Mouse (Mus musculus): ENCODE measurements at regions not wholly inside any gene's neighbourhood (a gene's known extent, or its start where the extent isn't known, plus 50 kb on each side); places are given as distances from the start of the nearest gene placed in this dataset.

DNA sequence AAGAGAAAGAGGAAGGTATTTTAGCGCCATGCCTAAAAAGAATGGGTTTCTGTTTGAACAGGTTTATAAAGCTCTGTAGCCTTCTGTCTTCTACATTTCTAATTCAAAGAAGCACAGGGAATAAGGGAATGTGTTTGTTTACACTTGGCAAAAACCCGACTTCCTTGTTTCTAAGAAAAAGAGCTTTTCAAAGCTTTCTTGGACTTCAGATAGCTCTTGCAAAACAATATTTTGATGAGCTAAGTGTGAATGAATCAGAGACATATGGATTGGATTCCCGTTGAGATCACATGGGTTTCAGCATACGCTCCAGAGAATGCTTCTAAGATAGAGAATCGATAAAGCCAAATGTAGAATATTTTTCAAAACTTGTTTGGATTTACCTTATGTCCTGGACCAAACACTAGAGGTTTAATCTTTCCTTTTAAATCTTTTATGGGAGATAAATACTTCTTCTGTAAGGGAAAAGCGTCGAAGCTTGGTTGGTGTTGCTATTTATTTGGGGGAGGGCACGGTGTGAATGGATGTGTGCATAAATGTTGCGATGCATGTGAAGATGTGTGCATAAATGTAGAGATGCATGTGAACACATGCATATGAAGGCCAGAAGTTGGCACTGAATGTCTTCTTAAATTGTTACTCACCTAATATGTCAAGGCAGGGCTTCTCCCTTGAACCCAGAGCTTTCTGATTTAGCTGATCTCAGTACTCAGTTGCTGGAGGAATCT, 576.4 kb downstream of the Nyap2 start:
- H3K9me3 ChIP-seq (ENCODE audit: control insufficient read depth, insufficient read depth, low read depth, low read length): no peaks in the 10 kb centered on the region
- no peak for TF ChIP-seq ZC3H11A (IDR thresholded peaks at IDR 0.05; ENCODE audit: borderline replicate concordance, low read depth, low read length)
- no peak for TF ChIP-seq HCFC1 (IDR thresholded peaks at IDR 0.05; ENCODE audit: borderline replicate concordance, insufficient read depth, low read length)
- TF ChIP-seq MAFK (IDR thresholded peaks at IDR 0.05; ENCODE audit: insufficient read depth, low read depth, low read length): no peak
- TF ChIP-seq CHD2 (IDR thresholded peaks at IDR 0.05; ENCODE audit: low read depth, low read length): no peak
- TF ChIP-seq ZNF384 (IDR thresholded peaks at IDR 0.05; ENCODE audit: low read depth, low read length): no peak
- no peaks in the 10 kb centered on the region for H3K36me3 ChIP-seq (ENCODE audit: control insufficient read depth, insufficient read depth, low read length, poor library complexity, severe bottlenecking)
- H3K9ac ChIP-seq (ENCODE audit: insufficient read depth, low read depth, low read length, poor library complexity, severe bottlenecking): no peak overlapping the region
- in situ Hi-C loops (cut with MboI; ENCODE audit: low sequenced_read_pairs in 2 of 2, unreplicated experiment in 2 of 2): no loop called here
- H3K4me1 ChIP-seq (ENCODE audit: control insufficient read depth in 2 of 2, insufficient read depth in 2 of 2, low read length in 2 of 2, poor library complexity in 1 of 2): no peaks in the 10 kb centered on the region
- no peak overlapping the region for H3K27ac ChIP-seq (ENCODE audit: insufficient read depth, low read depth, low read length, poor library complexity, severe bottlenecking)
- no peak overlapping the region for H3K4me3 ChIP-seq (ENCODE audit: insufficient read depth in 1 of 2, low read depth in 1 of 2, low read length in 2 of 2, poor library complexity in 1 of 2, severe bottlenecking in 1 of 2)
- no peak for DNase-seq (ENCODE audit: low read depth, low spot score)

DNA sequence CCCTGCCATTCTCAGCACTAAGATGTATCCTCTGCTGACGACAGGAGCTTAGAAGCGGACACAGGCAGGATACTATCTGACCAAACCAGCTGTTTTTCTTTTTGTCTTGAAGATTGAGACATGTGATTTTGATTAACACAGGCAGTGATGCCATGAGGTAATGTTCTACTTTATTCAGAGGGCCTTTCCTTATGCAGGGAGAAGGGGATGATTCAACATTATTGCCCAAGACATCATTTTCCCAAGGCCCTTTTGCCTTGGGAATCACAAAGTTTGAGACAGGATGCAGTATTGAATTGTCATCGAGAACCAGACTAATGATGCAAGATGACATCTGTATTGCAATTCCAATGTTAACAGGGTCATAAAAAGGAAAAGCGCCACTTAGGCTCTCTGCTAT, 571.7 kb upstream of the Gm9747 start:
- no peak overlapping the region for H3K4me3 ChIP-seq (ENCODE audit: insufficient read depth in 1 of 2, low read depth in 1 of 2, low read length in 2 of 2, poor library complexity in 1 of 2, severe bottlenecking in 1 of 2)
- H3K36me3 ChIP-seq (ENCODE audit: control insufficient read depth, insufficient read depth, low read length, poor library complexity, severe bottlenecking): no peaks in the 10 kb centered on the region
- H3K9me3 ChIP-seq (ENCODE audit: control insufficient read depth, insufficient read depth, low read depth, low read length): no peaks in the 10 kb centered on the region
- in situ Hi-C loops (cut with MboI; ENCODE audit: low sequenced_read_pairs in 2 of 2, unreplicated experiment in 2 of 2): no loop called here
- no peaks in the 10 kb centered on the region for H3K4me1 ChIP-seq (ENCODE audit: control insufficient read depth in 2 of 2, insufficient read depth in 2 of 2, low read length in 2 of 2, poor library complexity in 1 of 2)
- no peak overlapping the region for H3K9ac ChIP-seq (ENCODE audit: insufficient read depth, low read depth, low read length, poor library complexity, severe bottlenecking)
- DNase-seq (ENCODE audit: low read depth, low spot score): no peak
- TF ChIP-seq MAFK (IDR thresholded peaks at IDR 0.05; ENCODE audit: insufficient read depth, low read depth, low read length) (no peak), ZNF384 (IDR thresholded peaks at IDR 0.05; ENCODE audit: low read depth, low read length) (no peak), HCFC1 (IDR thresholded peaks at IDR 0.05; ENCODE audit: borderline replicate concordance, insufficient read depth, low read length) (no peak), CHD2 (IDR thresholded peaks at IDR 0.05; ENCODE audit: low read depth, low read length) (no peak)
- no peak overlapping the region for H3K27ac ChIP-seq (ENCODE audit: insufficient read depth, low read depth, low read length, poor library complexity, severe bottlenecking)

- Histone ChIP-seq H3K36me3 (ENCODE audit: control insufficient read depth, insufficient read depth, low read length, poor library complexity, severe bottlenecking) (no peaks in the 10 kb centered on the region), H3K9me3 (ENCODE audit: control insufficient read depth, insufficient read depth, low read depth, low read length) (no peaks in the 10 kb centered on the region), H3K4me3 (ENCODE audit: insufficient read depth in 1 of 2, low read depth in 1 of 2, low read length in 2 of 2, poor library complexity in 1 of 2, severe bottlenecking in 1 of 2) (no peak overlapping the region), H3K27ac (ENCODE audit: insufficient read depth, low read depth, low read length, poor library complexity, severe bottlenecking) (no peak overlapping the region), H3K4me1 (ENCODE audit: control insufficient read depth in 2 of 2, insufficient read depth in 2 of 2, low read length in 2 of 2, poor library complexity in 1 of 2) (no peaks in the 10 kb centered on the region), H3K9ac (ENCODE audit: insufficient read depth, low read depth, low read length, poor library complexity, severe bottlenecking) (no peak overlapping the region)
- in situ Hi-C loops (cut with MboI; ENCODE audit: low sequenced_read_pairs in 2 of 2, unreplicated experiment in 2 of 2): no loop called here
- no peak for DNase-seq (ENCODE audit: low read depth, low spot score)
- TF ChIP-seq HCFC1 (IDR thresholded peaks at IDR 0.05; ENCODE audit: borderline replicate concordance, insufficient read depth, low read length): no peak
- TF ChIP-seq CHD2 (IDR thresholded peaks at IDR 0.05; ENCODE audit: low read depth, low read length): no peak
- TF ChIP-seq MAFK (IDR thresholded peaks at IDR 0.05; ENCODE audit: insufficient read depth, low read depth, low read length): no peak
- no peak for TF ChIP-seq ZNF384 (IDR thresholded peaks at IDR 0.05; ENCODE audit: low read depth, low read length)
- TF ChIP-seq ZC3H11A (IDR thresholded peaks at IDR 0.05; ENCODE audit: borderline replicate concordance, low read depth, low read length): no peak
Measured at GRCm38 (mm10) chr1:81671142-81671541, 561.8 kb upstream of the Gm9747 start.

- in situ Hi-C loops (cut with MboI; ENCODE audit: low sequenced_read_pairs in 2 of 2, unreplicated experiment in 2 of 2): no loop called here
- H3K4me3 ChIP-seq (ENCODE audit: insufficient read depth in 1 of 2, low read depth in 1 of 2, low read length in 2 of 2, poor library complexity in 1 of 2, severe bottlenecking in 1 of 2): no peak overlapping the region
Measured at GRCm38 (mm10) chr1:81671725-81672124, 561.2 kb upstream of the Gm9747 start.

More at GRCm38 (mm10) chr1:81671725-81672124, 561.2 kb upstream of the Gm9747 start:
- TF ChIP-seq MAFK (IDR thresholded peaks at IDR 0.05; ENCODE audit: insufficient read depth, low read depth, low read length) (no peak), CHD2 (IDR thresholded peaks at IDR 0.05; ENCODE audit: low read depth, low read length) (no peak), HCFC1 (IDR thresholded peaks at IDR 0.05; ENCODE audit: borderline replicate concordance, insufficient read depth, low read length) (no peak), ZC3H11A (IDR thresholded peaks at IDR 0.05; ENCODE audit: borderline replicate concordance, low read depth, low read length) (no peak), ZNF384 (IDR thresholded peaks at IDR 0.05; ENCODE audit: low read depth, low read length) (no peak)
- no peaks in the 10 kb centered on the region for H3K9me3 ChIP-seq (ENCODE audit: control insufficient read depth, insufficient read depth, low read depth, low read length)
- DNase-seq (ENCODE audit: low read depth, low spot score): no peak
- no peaks in the 10 kb centered on the region for H3K36me3 ChIP-seq (ENCODE audit: control insufficient read depth, insufficient read depth, low read length, poor library complexity, severe bottlenecking)
- H3K27ac ChIP-seq (ENCODE audit: insufficient read depth, low read depth, low read length, poor library complexity, severe bottlenecking): no peak overlapping the region
- H3K4me1 ChIP-seq (ENCODE audit: control insufficient read depth in 2 of 2, insufficient read depth in 2 of 2, low read length in 2 of 2, poor library complexity in 1 of 2): no peaks in the 10 kb centered on the region
- H3K9ac ChIP-seq (ENCODE audit: insufficient read depth, low read depth, low read length, poor library complexity, severe bottlenecking): no peak overlapping the region
